18 mouse cellular contexts compared by ENCODE assay signal in genomic region chr3:35940047-35940446, GRCm38 (mm10). TPM values are rescaled to one million over a fixed set of nuclear protein-coding genes. Genes with fewer than 3 reads are reported as not detected.
A peak's percentile ranks its signal among the peaks of the same experiment; 100 is the strongest.
DNase-seq lines count a peak whose midpoint lies in the region; ATAC-seq lines count a peak whose summit lies in the region.
"Had no signal": no experiment of that assay in that cellular context is flagged by ENCODE, and none has a peak within 500 bp of the region (broad histone marks: within the 10 kb centered on the region; RNA-seq: fewer than 3 reads in every experiment).

No protein-coding gene starts in this region.

- peak; percentile 67 for ATAC-seq in megakaryocyte progenitor cell, adult 5-6 weeks (replicated peaks; ENCODE audit: poor library complexity)
- ATAC-seq: forebrain, embryonic 13.5 days; inflammation-experienced regulatory T-cells, adult 6 months; liver, embryonic 12.5 days; midbrain, embryonic 16.5 days had no signal

- DNase-seq in lung, adult 18-20 months = peak; percentile 11 to 39
- DNase-seq in lung, postnatal 4 days = no peak
- peak; percentile 56 for DNase-seq in ES-CJ7 (ENCODE audit: low read depth, low spot score)
- DNase-seq in ZHBTc4 (ENCODE audit: low read depth, low spot score) = peak; percentile 68
- no peak for DNase-seq in thymus, postnatal 10 days (ENCODE audit: low spot score in 2 of 2)
- no peak for DNase-seq in kidney, adult 8-10 months
- DNase-seq: adrenal gland, adult 2 months; cerebellum, adult 8-10 months; gastrocnemius, postnatal 25 days; heart, postnatal 10 days; kidney, adult 9 months; kidney, postnatal 25 days; thymus, postnatal 36 days had no signal

RNA-seq across cellular contexts. Expression of gene Dcun1d1, which starts 2.8 kb away (rescaled TPM):
- total RNA-seq in megakaryocyte progenitor cell, adult 5-6 weeks (2015) = 134 and 137 TPM in 2 replicates
- 145 and 219 TPM in 2 replicates for total RNA-seq in megakaryocyte progenitor cell, adult 5-6 weeks (2017)

Comparison
In these comparisons a context has a peak if more than half of its experiments do, and no peak if none do; other contexts are left out.
1. DNase-seq: peak in lung, adult 18-20 months (2 of 2), ES-CJ7 (single experiment) and ZHBTc4 (single experiment); none in lung, postnatal 4 days (0 of 2), thymus, postnatal 10 days (0 of 2) and kidney, adult 8-10 months (0 of 2).